Mouse (Mus musculus) hindbrain, postnatal 0 days (tissue): ENCODE measurements at regions not wholly inside any gene's neighbourhood (a gene's known extent, or its start where the extent isn't known, plus 50 kb on each side); places are given as distances from the start of the nearest gene placed in this dataset.

ENCODE experiments used
- ATAC-seq: fragments of 200-750 bp; cut with Nextera tagmentation; 2 replicates; pipeline ENCODE4 v1.8.0; 2017; ENCODE audit warnings: mild to moderate bottlenecking, moderate TSS enrichment, moderate library complexity
- DNase-seq: peaks from one replicate; pipeline ENCODE4 v3.0.0-alpha.2; 2015; ENCODE audit warnings: low spot score
- H3K27ac ChIP-seq: fragments of 300-500 bp; sonication (generic); 2 replicates; pipeline ENCODE4 v1.5.1; 2014; ENCODE audit warnings: mild to moderate bottlenecking
- H3K27me3 ChIP-seq: fragments of 300-500 bp; sonication (generic); 2 replicates; pipeline ENCODE4 v1.6.1; 2014; ENCODE audit warnings: low read length, mixed read lengths; ENCODE audit not compliant: insufficient read depth
- H3K36me3 ChIP-seq: fragments of 300-500 bp; sonication (generic); 2 replicates; pipeline ENCODE4 v1.6.1; 2014; ENCODE audit warnings: low read length, mixed read lengths; ENCODE audit not compliant: insufficient read depth
- H3K4me1 ChIP-seq: fragments of 300-500 bp; sonication (generic); 2 replicates; pipeline ENCODE4 v1.6.1; 2014; ENCODE audit warnings: antibody characterized with exemption, low read length, mixed read lengths; ENCODE audit not compliant: insufficient read depth
- H3K4me2 ChIP-seq: fragments of 300-500 bp; sonication (generic); 2 replicates; pipeline ENCODE4 v1.6.1; 2014; ENCODE audit warnings: low read depth, mild to moderate bottlenecking, low read length, moderate library complexity, mixed read lengths
- H3K4me3 ChIP-seq: fragments of 300-500 bp; sonication (generic); 2 replicates; pipeline ENCODE4 v1.5.1; 2014; ENCODE audit warnings: low read length
- H3K9ac ChIP-seq: fragments of 300-500 bp; sonication (generic); replicated peaks from 2 replicates; pipeline ENCODE4 v1.6.1; 2014; ENCODE audit warnings: mild to moderate bottlenecking, low read length, moderate library complexity, mixed read lengths
- H3K9me3 ChIP-seq: fragments of 300-500 bp; sonication (generic); 2 replicates; pipeline ENCODE4 v1.6.1; 2016; ENCODE audit warnings: low read length, mixed read lengths
- CTCF ChIP-seq: IDR thresholded peaks from 2 replicates; pipeline ENCODE4 v1.5.1; 2016; ENCODE audit warnings: antibody characterized with exemption, control low read depth, low read depth
- WGBS: fragments of 180-500 bp; shearing (Covaris S2); extraction: QIAGEN DNeasy Blood & Tissue Kit; methylation state at CpG from one replicate; pipeline ENCODE4 v1.1.7; 2014; 5-methylcytosine and 5-hydroxymethylcytosine counted together

GRCm38 (mm10) chr6:104108386-104108785, 384.2 kb upstream of the Cntn6 start:
- ATAC-seq (no peak), DNase-seq (no peak)
- Histone ChIP-seq H3K4me1 (no peaks in the 10 kb centered on the region), H3K27me3 (no peaks in the 10 kb centered on the region), H3K36me3 (no peaks in the 10 kb centered on the region), H3K27ac (no peak overlapping the region), H3K9ac (no peak overlapping the region), H3K4me3 (no peak overlapping the region), H3K4me2 (no peak overlapping the region), H3K9me3 (no peaks in the 10 kb centered on the region)
- WGBS, result 82% methylated on average over 5 of the region's 5 CpGs
- TF ChIP-seq CTCF, result no peak
